Mouse (Mus musculus) brain, embryonic 14.5 days (tissue): Measurements from ENCODE around the gene Prrt2.

Experiments
- CTCF ChIP-seq: fragments of 200-500 bp; IDR thresholded peaks from 2 replicates; pipeline ENCODE4 v1.5.1; 2012; ENCODE audit warnings: inconsistent platforms, mild to moderate bottlenecking, moderate library complexity, borderline replicate concordance; ENCODE audit not compliant: insufficient read depth, insufficient read length; ENCODE audit errors: extremely low read depth
- POLR2A ChIP-seq: fragments of 200-500 bp; IDR thresholded peaks from 2 replicates; pipeline ENCODE4 v1.6.1; 2012; ENCODE audit warnings: mild to moderate bottlenecking, inconsistent platforms, borderline replicate concordance; ENCODE audit not compliant: poor library complexity, insufficient read depth, insufficient read length, severe bottlenecking; ENCODE audit errors: extremely low read depth

GRCm38 (mm10) chr7:126988816-126989215, 32.2 kb downstream of the Prrt2 start:
- no peak for TF ChIP-seq CTCF
- TF ChIP-seq POLR2A: no peak
